Mouse (Mus musculus) forebrain, embryonic 16.5 days (tissue): ENCODE measurements around the gene Psip1. TPM values are rescaled to one million over a fixed set of nuclear protein-coding genes. Genes with fewer than 3 reads are reported as not detected.
"Not testable (repeated sequence)": the region's sequence is repeated elsewhere in the genome, so short reads cannot be mapped to it uniquely, and the experiment has no call there.

Experiments
- ATAC-seq: fragments of 200-750 bp; cut with Nextera tagmentation; 2 replicates; pipeline ENCODE4 v1.8.0; 2017; ENCODE audit warnings: mild to moderate bottlenecking, moderate library complexity
- H3K27ac ChIP-seq: fragments of 300-500 bp; sonication (generic); 2 replicates; pipeline ENCODE4 v1.5.1; 2014; ENCODE audit warnings: low read length, control low read depth
- H3K27me3 ChIP-seq: fragments of 300-500 bp; sonication (generic); replicated peaks from 2 replicates; pipeline ENCODE4 v1.6.1; 2014; ENCODE audit warnings: low read length; ENCODE audit not compliant: control insufficient read depth, insufficient read depth
- H3K36me3 ChIP-seq: fragments of 300-500 bp; sonication (generic); 2 replicates; pipeline ENCODE4 v1.6.1; 2014; ENCODE audit not compliant: control insufficient read depth, insufficient read depth
- H3K4me1 ChIP-seq: fragments of 300-500 bp; sonication (generic); replicated peaks from 2 replicates; pipeline ENCODE4 v1.6.1; 2014; ENCODE audit warnings: low read length; ENCODE audit not compliant: control insufficient read depth, insufficient read depth
- H3K4me2 ChIP-seq: fragments of 300-500 bp; sonication (generic); 2 replicates; pipeline ENCODE4 v1.6.1; 2014; ENCODE audit warnings: mild to moderate bottlenecking, low read length, control low read depth
- H3K4me3 ChIP-seq: fragments of 300-500 bp; sonication (generic); replicated peaks from 2 replicates; pipeline ENCODE4 v1.5.1; 2014; ENCODE audit warnings: mild to moderate bottlenecking, low read length, control low read depth
- H3K9ac ChIP-seq: fragments of 300-500 bp; sonication (generic); replicated peaks from 2 replicates; pipeline ENCODE4 v1.6.1; 2014; ENCODE audit warnings: low read depth, low read length, control low read depth
- H3K9me3 ChIP-seq: fragments of 300-500 bp; sonication (generic); 2 replicates; pipeline ENCODE4 v1.6.1; 2016; ENCODE audit warnings: low read length; ENCODE audit not compliant: control insufficient read depth
- WGBS: fragments of 180-500 bp; shearing (Covaris S2); extraction: QIAGEN DNeasy Blood & Tissue Kit; methylation state at CpG from one replicate; pipeline ENCODE4 v1.1.7; 2014; 5-methylcytosine and 5-hydroxymethylcytosine counted together
- polyA plus RNA-seq: library from polyadenylated mRNA; unstranded; fragments of >200 nt; fragmentation: Nextera tagmentation; extraction: Ambion mirVana; gene quantifications from 2 replicates; pipeline ENCODE4 v1.2.1, GENCODE M21; 2015

Psip1 gene
- polyA plus RNA-seq, 1 experiment from 2014 or later = 281 TPM

- WGBS = 75% methylated on average over 2 of the region's 2 CpGs
- H3K4me2 ChIP-seq = no peak overlapping the region
- no peak for ATAC-seq
- no peak overlapping the region for H3K27ac ChIP-seq
- H3K9me3 ChIP-seq = no peaks in the 10 kb centered on the region
- H3K36me3 ChIP-seq = no peaks in the 10 kb centered on the region
- H3K9ac ChIP-seq = no peak overlapping the region
- H3K4me1 ChIP-seq = no peaks in the 10 kb centered on the region
- H3K4me3 ChIP-seq = no peak overlapping the region
- no peaks in the 10 kb centered on the region for H3K27me3 ChIP-seq
These were observed 26.4 kb upstream of the Psip1 start for GRCm38 (mm10) chr4:83512644-83513043.

- no peaks in the 10 kb centered on the region for H3K4me1 ChIP-seq
- 94% methylated on average over 3 of the region's 3 CpGs for WGBS
These were observed 26.0 kb upstream of the Psip1 start for GRCm38 (mm10) chr4:83512217-83512616.

GRCm38 (mm10) chr4:83511083-83511482 is 24.8 kb upstream of the Psip1 start:
- Histone ChIP-seq H3K27me3 (no peaks in the 10 kb centered on the region), H3K27ac (no peak overlapping the region), H3K36me3 (no peaks in the 10 kb centered on the region), H3K4me1 (no peaks in the 10 kb centered on the region), H3K4me2 (no peak overlapping the region), H3K4me3 (no peak overlapping the region), H3K9ac (no peak overlapping the region), H3K9me3 (no peaks in the 10 kb centered on the region)
- 44% methylated on average over 8 of the region's 8 CpGs for WGBS
- ATAC-seq = no peak

More at GRCm38 (mm10) chr4:83512217-83512616, 26.0 kb upstream of the Psip1 start:
- Histone ChIP-seq H3K4me3 (no peak overlapping the region), H3K9me3 (no peaks in the 10 kb centered on the region), H3K4me2 (no peak overlapping the region), H3K9ac (no peak overlapping the region), H3K27me3 (no peaks in the 10 kb centered on the region), H3K36me3 (no peaks in the 10 kb centered on the region), H3K27ac (no peak overlapping the region)
- no peak for ATAC-seq

- Histone ChIP-seq H3K27me3 (no peaks in the 10 kb centered on the region), H3K9ac (no peak overlapping the region), H3K4me2 (no peak overlapping the region), H3K4me3 (no peak overlapping the region), H3K27ac (no peak overlapping the region), H3K9me3 (no peaks in the 10 kb centered on the region), H3K4me1 (no peaks in the 10 kb centered on the region), H3K36me3 (no peaks in the 10 kb centered on the region)
- WGBS = 58% methylated on average over 2 of the region's 2 CpGs
- no peak for ATAC-seq
These were observed 23.3 kb upstream of the Psip1 start for GRCm38 (mm10) chr4:83509600-83509999.

GRCm38 (mm10) chr4:83501037-83501430 is 14.8 kb upstream of the Psip1 start:
- no peaks in the 10 kb centered on the region for H3K27me3 ChIP-seq
- 30% methylated on average over 7 of the region's 7 CpGs for WGBS
- ATAC-seq = peak; percentile 77
- 0 out of 2 replicates have a peak, but pooled peaks cover 3% of the 10 kb centered on the region for H3K4me1 ChIP-seq
- H3K9ac ChIP-seq = no peak overlapping the region; the same call in 1 of the 2 replicates
- H3K4me3 ChIP-seq = peak overlapping the region; percentile 52
- no peaks in the 10 kb centered on the region for H3K9me3 ChIP-seq
- no peaks in the 10 kb centered on the region for H3K36me3 ChIP-seq
- H3K4me2 ChIP-seq = peak overlapping the region; percentile 63
- H3K27ac ChIP-seq = no peak overlapping the region

- Histone ChIP-seq H3K4me2 (peak overlapping the region; percentile 63), H3K27me3 (no peaks in the 10 kb centered on the region), H3K36me3 (no peaks in the 10 kb centered on the region), H3K4me3 (peak overlapping the region; percentile 52), H3K9me3 (no peaks in the 10 kb centered on the region), H3K9ac (peak overlapping the region; percentile 62), H3K27ac (peak overlapping the region; percentile 87), H3K4me1 (0 out of 2 replicates have a peak, but pooled peaks cover 3% of the 10 kb centered on the region)
- WGBS = 4% methylated on average over 22 of the region's 22 CpGs
- ATAC-seq = peak; percentile 84
These were observed 14.1 kb upstream of the Psip1 start for GRCm38 (mm10) chr4:83500154-83501036.

- H3K9ac ChIP-seq, H3K4me1 ChIP-seq, H3K27me3 ChIP-seq, H3K4me2 ChIP-seq, H3K9me3 ChIP-seq, ATAC-seq, H3K4me3 ChIP-seq, H3K36me3 ChIP-seq, H3K27ac ChIP-seq: not testable (repeated sequence)
- WGBS = 90% methylated on average over 5 of the region's 5 CpGs
These were observed 10.8 kb upstream of the Psip1 start for GRCm38 (mm10) chr4:83497013-83497412.

GRCm38 (mm10) chr4:83493112-83493511 is 6.9 kb upstream of the Psip1 start:
- H3K4me1 ChIP-seq = no peaks in the 10 kb centered on the region
- no peak overlapping the region for H3K27ac ChIP-seq
- no peak for ATAC-seq
- H3K4me3 ChIP-seq = no peak overlapping the region
- no peaks in the 10 kb centered on the region for H3K9me3 ChIP-seq
- no peaks in the 10 kb centered on the region for H3K36me3 ChIP-seq
- WGBS = 83% methylated on average over 1 of the region's 1 CpGs
- no peak overlapping the region for H3K4me2 ChIP-seq
- no peak overlapping the region for H3K9ac ChIP-seq
- no peaks in the 10 kb centered on the region for H3K27me3 ChIP-seq

- H3K4me2 ChIP-seq = no peak overlapping the region
- WGBS = 23% methylated on average over 5 of the region's 5 CpGs
- H3K27me3 ChIP-seq = no peaks in the 10 kb centered on the region
- H3K36me3 ChIP-seq = no peaks in the 10 kb centered on the region
- H3K27ac ChIP-seq = no peak overlapping the region
- H3K4me3 ChIP-seq = no peak overlapping the region
- no peak for ATAC-seq
- peaks cover 10% of the 10 kb centered on the region for H3K4me1 ChIP-seq
- no peak overlapping the region for H3K9ac ChIP-seq
- no peaks in the 10 kb centered on the region for H3K9me3 ChIP-seq
These were observed 2.9 kb upstream of the Psip1 start for GRCm38 (mm10) chr4:83489121-83489520.
